Mouse (Mus musculus) Patski (cell line): Measurements from ENCODE around the gene Dntt. TPM values are rescaled to one million over a fixed set of nuclear protein-coding genes. Genes with fewer than 3 reads are reported as not detected.

Experiments used
- ATAC-seq: fragments of 100-300 bp; one replicate; pipeline ENCODE4 v1.8.0; 2021
- CTCF ChIA-PET: fragments of 350-600 bp; sonication (Branson Sonifier 250); formaldehyde crosslinking; loops from one replicate; lab custom pipeline; 2022; ENCODE audit warnings: inconsistent platforms; lab: Charles Lee
- POLR2A ChIA-PET: fragments of 350-600 bp; sonication (Branson Sonifier 250); formaldehyde crosslinking; loops from one replicate; lab custom pipeline; 2022; ENCODE audit warnings: antibody characterized with exemption, inconsistent platforms; lab: Charles Lee
- DNase-seq: peaks from one replicate; pipeline ENCODE4 v3.0.0-alpha.2; 2011; ENCODE audit warnings: low read depth, low spot score
- H3K27me3 ChIP-seq: fragments of 371-371 bp; one replicate; pipeline ENCODE4 v1.5.1; 2021
- CTCF ChIP-seq: fragments of 100-300 bp; IDR thresholded peaks from one replicate; pipeline ENCODE4 v1.5.1; 2021
- in situ Hi-C: fragments of 300-500 bp; cut with MboI; formaldehyde crosslinking; loops from 3 replicates; pipeline ENCODE4 v1.11.1; 2018; ENCODE audit warnings: low pct_unique_long_range_greater_than_20kb, mixed read lengths
- polyA plus RNA-seq: library from polyadenylated mRNA; unstranded; gene quantifications from one replicate; pipeline ENCODE4 v1.2.3, GENCODE M21; 2021

The Dntt gene
- polyA plus RNA-seq = 0.03 TPM

DNA sequence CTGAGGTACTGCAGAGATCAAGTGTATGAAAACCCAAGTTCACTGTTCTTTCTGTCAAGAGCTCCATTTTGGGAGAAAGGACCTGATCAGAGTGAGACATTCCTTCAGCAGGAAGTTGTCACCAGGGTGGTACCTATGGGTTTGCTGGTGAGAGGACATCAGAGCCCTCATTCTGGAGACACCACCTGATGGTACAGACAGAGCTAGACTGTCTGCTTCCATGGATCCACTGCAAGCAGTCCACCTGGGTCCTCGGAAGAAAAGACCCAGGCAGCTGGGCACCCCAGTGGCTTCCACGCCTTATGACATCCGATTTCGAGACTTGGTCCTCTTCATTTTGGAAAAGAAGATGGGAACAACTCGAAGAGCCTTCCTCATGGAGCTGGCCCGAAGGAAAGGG lies at the start of gene Dntt:
Gene Dntt (plus strand): TSS at position 57 of the 400 bp plus-strand sequence.
- DNase-seq = no peak
- ChIA-PET POLR2A (no interaction called here), CTCF (interaction anchor here (1.3 to 2.2 kb wide), 2 partner anchors 13 to 15 kb away, joined by 3 to 5 read pairs; no protein-coding TSS in a partner anchor)
- no peak for TF ChIP-seq CTCF
- in situ Hi-C loops = loop anchor here (10.0 kb wide), 1 partner anchor 274 kb away; no protein-coding TSS in a partner anchor
- peaks cover 3% of the 10 kb centered on the region for H3K27me3 ChIP-seq
- no peak for ATAC-seq

DNA sequence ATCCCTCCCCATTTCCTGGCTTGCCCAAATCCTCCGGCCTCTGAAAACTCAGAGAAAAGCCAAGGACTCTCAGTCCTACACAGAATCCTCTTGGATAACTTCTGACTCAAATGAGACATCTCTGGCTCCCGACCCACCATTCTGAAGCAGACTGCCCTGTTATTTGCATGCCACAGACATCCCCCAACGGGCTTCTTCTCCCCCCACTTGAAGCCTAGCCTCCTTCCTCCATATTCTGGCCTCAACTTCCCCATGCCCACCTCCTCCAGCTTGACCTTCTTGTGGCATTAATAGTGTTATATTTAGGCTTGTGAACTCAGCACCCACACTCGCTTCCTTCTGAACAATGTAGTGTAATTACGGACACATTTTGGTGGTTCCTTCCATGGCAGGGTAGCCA lies 48.4 kb upstream of the Dntt start:
- no peak for TF ChIP-seq CTCF
- in situ Hi-C loops = no loop called here
- CTCF ChIA-PET = no interaction called here
- no peaks in the 10 kb centered on the region for H3K27me3 ChIP-seq
- DNase-seq (no peak), ATAC-seq (no peak)
- POLR2A ChIA-PET = no interaction called here

DNA sequence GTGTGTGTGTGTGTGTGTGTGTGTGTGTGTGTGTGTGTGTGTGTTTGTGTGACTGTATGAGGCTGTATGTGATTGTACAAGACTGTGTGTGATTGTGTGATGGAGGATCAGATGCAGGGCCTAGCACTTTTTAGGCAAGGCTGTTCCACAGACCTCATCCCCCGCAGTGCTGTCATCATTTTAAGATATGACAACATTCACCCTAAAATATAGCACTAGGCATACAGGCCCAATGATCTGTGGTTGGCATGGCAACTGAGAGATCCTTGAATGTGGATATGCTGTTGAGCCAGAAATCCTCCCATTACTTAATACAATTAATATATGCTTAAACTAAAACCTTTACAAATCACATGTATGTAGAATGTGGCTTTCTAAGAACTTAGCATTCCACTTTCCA lies 44.5 kb upstream of the Dntt start:
- DNase-seq = no peak
- ATAC-seq = no peak
- in situ Hi-C loops = no loop called here
- no peak for TF ChIP-seq CTCF
- CTCF ChIA-PET = no interaction called here
- no peaks in the 10 kb centered on the region for H3K27me3 ChIP-seq
- POLR2A ChIA-PET = no interaction called here

DNA sequence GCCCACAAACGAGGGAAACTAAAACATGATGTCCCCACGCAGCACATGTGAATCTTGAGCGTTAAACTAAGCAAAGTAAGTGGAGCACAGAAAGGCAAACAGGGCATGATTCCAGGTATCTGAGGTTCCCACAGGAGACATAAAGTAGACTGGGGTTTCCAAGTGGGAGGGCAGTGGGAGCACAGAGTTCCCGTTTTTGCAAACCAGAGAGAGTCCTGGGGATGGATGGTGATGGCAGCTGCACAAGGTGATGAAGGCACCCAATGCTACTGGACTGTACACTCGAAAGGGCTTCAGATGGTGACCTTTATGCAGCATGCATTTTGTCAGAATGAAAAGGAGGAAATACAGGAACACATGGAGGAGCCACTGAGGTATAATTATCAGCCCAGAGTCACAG lies 40.2 kb upstream of the Dntt start:
- ChIA-PET CTCF (interaction anchor here (1.6 to 1.7 kb wide), 2 partner anchors 25 to 28 kb away, joined by 4 to 5 read pairs; no protein-coding TSS in a partner anchor), POLR2A (no interaction called here)
- ATAC-seq (no peak), DNase-seq (no peak)
- in situ Hi-C loops = no loop called here
- no peak for TF ChIP-seq CTCF
- H3K27me3 ChIP-seq = no peaks in the 10 kb centered on the region

DNA sequence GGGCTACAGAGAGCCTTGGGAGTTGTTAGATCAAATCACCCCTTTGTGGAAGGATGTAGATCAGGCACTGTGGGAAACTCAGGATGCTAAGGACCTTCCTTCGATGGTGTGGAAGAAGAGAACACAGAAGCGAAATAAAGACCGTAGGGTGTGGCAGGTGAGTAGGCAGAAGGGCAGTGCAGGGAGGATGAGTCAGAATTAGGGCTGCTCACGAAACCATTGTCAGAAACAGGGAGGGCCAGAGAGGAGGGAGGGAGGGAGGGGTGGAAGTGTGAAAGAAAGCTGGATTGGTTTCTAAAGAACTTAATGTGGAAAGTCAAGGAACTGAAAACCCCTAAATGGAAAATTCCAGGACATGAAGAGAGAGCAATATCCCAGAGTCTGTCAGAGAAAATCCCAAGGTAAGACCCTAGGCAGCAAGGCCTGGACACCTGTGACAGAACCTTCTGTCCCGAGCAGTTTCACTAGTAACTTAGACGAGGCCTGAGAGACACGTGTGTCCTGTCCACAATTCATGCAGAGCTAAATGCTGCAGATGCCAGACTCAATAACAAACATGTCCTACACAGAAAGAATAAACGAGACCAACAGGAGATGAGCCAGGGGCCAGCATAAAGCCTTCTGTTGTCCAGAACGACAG lies 39.0 kb upstream of the Dntt start:
- CTCF ChIA-PET = interaction anchor here (1.6 to 1.8 kb wide), 2 partner anchors 18 to 26 kb away, joined by 4 read pairs; no protein-coding TSS in a partner anchor
- no peak for TF ChIP-seq CTCF
- POLR2A ChIA-PET = interaction anchor here (0.6 to 1.0 kb wide), 3 partner anchors 13 to 277 kb away, joined by 3 read pairs; no protein-coding TSS in a partner anchor
- in situ Hi-C loops = no loop called here
- no peak for DNase-seq
- no peaks in the 10 kb centered on the region for H3K27me3 ChIP-seq
- ATAC-seq = no peak

GRCm38 (mm10) chr19:40990781-40991343 lies 38.2 kb upstream of the Dntt start:
- no peaks in the 10 kb centered on the region for H3K27me3 ChIP-seq

GRCm38 (mm10) chr19:40991626-40992025 lies 37.4 kb upstream of the Dntt start:
- in situ Hi-C loops = no loop called here
- ChIA-PET CTCF (no interaction called here), POLR2A (no interaction called here)
- H3K27me3 ChIP-seq = no peaks in the 10 kb centered on the region
- ATAC-seq (no peak), DNase-seq (no peak)
- TF ChIP-seq CTCF = no peak

More at GRCm38 (mm10) chr19:40990781-40991343, 38.2 kb upstream of the Dntt start:
- CTCF ChIA-PET = interaction anchor here (1.8 kb wide), 1 partner anchor 19 kb away, joined by 4 read pairs; no protein-coding TSS in a partner anchor
- in situ Hi-C loops = no loop called here
- DNase-seq (no peak), ATAC-seq (no peak)
- POLR2A ChIA-PET = interaction anchor here (0.6 to 0.8 kb wide), 2 partner anchors 13 to 277 kb away, joined by 3 read pairs; no protein-coding TSS in a partner anchor
- no peak for TF ChIP-seq CTCF

DNA sequence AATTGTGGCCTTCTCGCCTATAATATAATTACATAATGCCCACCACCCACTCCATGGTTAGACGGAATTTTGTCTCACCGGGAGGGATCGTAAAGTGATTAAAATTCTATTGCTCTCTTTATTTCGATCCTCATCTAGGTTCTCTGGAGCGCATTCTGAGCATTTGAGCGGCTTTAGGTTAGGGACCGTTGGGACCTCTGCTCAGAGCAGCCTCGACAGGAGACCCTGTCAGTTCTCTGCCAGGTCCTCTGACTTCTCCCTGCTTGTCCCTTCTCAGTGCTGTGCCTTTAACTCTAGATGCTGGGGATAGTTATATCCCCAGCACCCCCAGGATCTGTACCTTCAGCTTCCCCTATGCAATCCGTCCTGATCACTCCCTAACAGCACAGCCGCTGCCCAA lies 37.0 kb upstream of the Dntt start:
- ChIA-PET POLR2A (no interaction called here), CTCF (interaction anchor here (1.0 kb wide), 1 partner anchor 24 kb away, joined by 4 read pairs; no protein-coding TSS in a partner anchor)
- no peaks in the 10 kb centered on the region for H3K27me3 ChIP-seq
- DNase-seq (no peak), ATAC-seq (no peak)
- no peak for TF ChIP-seq CTCF
- in situ Hi-C loops = no loop called here

- CTCF ChIA-PET = interaction anchor here (1.0 kb wide), 1 partner anchor 24 kb away, joined by 4 read pairs; no protein-coding TSS in a partner anchor
- ATAC-seq (no peak), DNase-seq (no peak)
- TF ChIP-seq CTCF = no peak
- POLR2A ChIA-PET = no interaction called here
- in situ Hi-C loops = no loop called here
- no peaks in the 10 kb centered on the region for H3K27me3 ChIP-seq
Measured at GRCm38 (mm10) chr19:40992517-40993044, 36.5 kb upstream of the Dntt start.

DNA sequence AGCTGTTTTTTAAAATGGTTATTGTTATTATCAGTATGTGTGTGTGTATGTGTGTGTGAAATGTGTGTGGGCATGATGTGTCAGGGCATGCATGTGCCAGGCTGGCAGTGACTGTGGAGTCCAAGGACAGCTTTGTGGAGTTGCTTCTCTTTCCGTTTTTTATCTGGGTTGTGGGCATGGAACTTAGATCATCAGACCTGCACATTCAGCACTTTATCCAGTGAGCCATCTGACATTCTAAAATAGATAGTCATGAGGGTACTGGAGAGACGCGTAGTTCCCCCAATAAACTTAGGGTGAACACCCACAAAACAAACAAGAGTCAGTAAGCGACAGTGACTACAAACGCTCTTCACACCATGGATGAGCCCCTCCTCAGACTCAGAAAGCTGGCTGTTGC lies 35.7 kb upstream of the Dntt start:
- in situ Hi-C loops = no loop called here
- no peak for TF ChIP-seq CTCF
- CTCF ChIA-PET = interaction anchor here (0.9 to 1.1 kb wide), 4 partner anchors 10 to 29 kb away, joined by 3 to 5 read pairs (median 4); no protein-coding TSS in a partner anchor
- ATAC-seq = no peak
- H3K27me3 ChIP-seq = no peaks in the 10 kb centered on the region
- DNase-seq = no peak
- POLR2A ChIA-PET = no interaction called here

DNA sequence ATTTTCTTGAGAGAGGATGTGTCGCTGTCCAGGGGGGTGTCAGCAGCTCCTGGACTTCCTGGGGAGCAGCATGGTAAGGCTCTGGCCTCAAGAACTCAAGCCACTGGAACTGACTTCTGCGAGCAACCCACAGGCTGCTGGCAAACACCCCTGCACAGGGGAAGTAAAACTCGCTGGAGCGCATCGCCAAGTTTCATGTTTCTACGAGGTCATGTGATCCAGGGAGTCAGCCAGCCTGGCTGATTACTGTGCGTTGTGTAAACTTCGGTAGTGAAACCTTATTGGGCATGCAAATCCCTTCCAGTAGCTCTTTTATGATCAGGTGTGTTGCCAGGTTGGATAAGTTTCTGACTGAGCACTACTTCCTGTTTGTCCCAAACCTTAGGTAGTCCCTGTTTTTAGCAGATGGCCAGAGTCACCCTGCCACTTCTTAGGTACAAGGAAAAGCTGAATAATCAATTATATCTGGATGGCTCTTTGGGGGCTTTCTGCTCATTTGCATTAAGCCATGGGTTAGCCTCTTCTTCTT lies 35.0 kb upstream of the Dntt start, which contains the start of gene Blnk:
Gene Blnk (minus strand): TSS at position 479 of the 529 bp plus-strand sequence.
- in situ Hi-C loops = no loop called here
- peak; percentile 4 for ATAC-seq
- TF ChIP-seq CTCF = no peak
- DNase-seq = peak; percentile 94
- H3K27me3 ChIP-seq = no peaks in the 10 kb centered on the region
- ChIA-PET CTCF (interaction anchor here (0.9 to 1.9 kb wide), 5 partner anchors 10 to 30 kb away, joined by 3 to 7 read pairs (median 5); no protein-coding TSS in a partner anchor), POLR2A (no interaction called here)
